Mouse (Mus musculus): ENCODE measurements around the gene Tcf12. TPM values are rescaled to one million over a fixed set of nuclear protein-coding genes. Genes with fewer than 3 reads are reported as not detected.

Tcf12 gene
- total and polyA plus RNA-seq, 3 experiments, result 41.4 to 42.3 (median 41.7) TPM

- Histone ChIP-seq H3K4me1 (ENCODE audit: control insufficient read depth in 1 of 2, insufficient read depth in 2 of 2) (peaks cover 6 to 16% of the 10 kb centered on the region in 2 experiments), H3K9ac (ENCODE audit: insufficient read depth, low read depth) (no peak overlapping the region), H3K27me3 (replicated peaks) (no peaks in the 10 kb centered on the region), H3K36me3 (replicated peaks in 1 of 2; ENCODE audit: control insufficient read depth in 1 of 2, insufficient read depth in 1 of 2, low read length in 1 of 2) (no peaks in the 10 kb centered on the region), H3K4me2 (ENCODE audit: insufficient read depth, low read depth, poor library complexity, severe bottlenecking) (no peak overlapping the region), H3K9me3 (replicated peaks; ENCODE audit: low read length) (no peaks in the 10 kb centered on the region), H3K27ac (ENCODE audit: insufficient read depth, low read depth) (no peak overlapping the region), H3K4me3 (replicated peaks in 1 of 3; ENCODE audit: low read depth in 2 of 3, low read length in 2 of 3, poor library complexity in 1 of 3) (no peak overlapping the region), H3K79me2 (replicated peaks; ENCODE audit: control insufficient read depth, extremely low read depth, insufficient read depth, poor library complexity, severe bottlenecking) (peaks cover 11% of the 10 kb centered on the region)
- TF ChIP-seq JUND (conservative IDR thresholded peaks at IDR 0.05; ENCODE audit: low read depth, low read length) (no peak), MYC (IDR thresholded peaks at IDR 0.05; ENCODE audit: low read depth, low read length) (0 out of 2 replicates have a peak, but pooled peaks have one; percentile 21)
- in situ Hi-C loops (cut with MboI; ENCODE audit: low pct_ligation_motif_present, low pct_unique_long_range_greater_than_20kb, low sequenced_read_pairs) (no loop called here), dilution Hi-C loops (cut with MboI; ENCODE audit: extremely low pct_ligation_motif_present, extremely low pct_unique_long_range_greater_than_20kb, low sequenced_read_pairs) (no loop called here)
- DNase-seq (ENCODE audit: extremely low read depth), result no peak
Observed at GRCm38 (mm10) chr9:72036257-72036656, 75.4 kb downstream of the Tcf12 start.

GRCm38 (mm10) chr9:72033271-72033670 is 78.4 kb downstream of the Tcf12 start:
- H3K27me3 ChIP-seq (replicated peaks), result no peaks in the 10 kb centered on the region
- H3K4me3 ChIP-seq (replicated peaks in 1 of 3; ENCODE audit: low read depth in 2 of 3, low read length in 2 of 3, poor library complexity in 1 of 3), result no peak overlapping the region
- peaks cover 6 to 16% of the 10 kb centered on the region in 2 experiments for H3K4me1 ChIP-seq (ENCODE audit: control insufficient read depth in 1 of 2, insufficient read depth in 2 of 2)
- dilution Hi-C loops (cut with MboI; ENCODE audit: extremely low pct_ligation_motif_present, extremely low pct_unique_long_range_greater_than_20kb, low sequenced_read_pairs), result no loop called here
- H3K4me2 ChIP-seq (ENCODE audit: insufficient read depth, low read depth, poor library complexity, severe bottlenecking), result no peak overlapping the region
- no peak for DNase-seq (ENCODE audit: extremely low read depth)
- no peaks in the 10 kb centered on the region for H3K36me3 ChIP-seq (replicated peaks in 1 of 2; ENCODE audit: control insufficient read depth in 1 of 2, insufficient read depth in 1 of 2, low read length in 1 of 2)
- no peak for TF ChIP-seq GABPA (IDR thresholded peaks at IDR 0.05; ENCODE audit: insufficient replicate concordance, low read depth, low read length)
- no peak for TF ChIP-seq ZKSCAN1 (IDR thresholded peaks at IDR 0.05; ENCODE audit: borderline replicate concordance, low read depth, low read length)
- TF ChIP-seq USF2 (conservative IDR thresholded peaks at IDR 0.05; ENCODE audit: low read depth, low read length), result no peak
- no peak for TF ChIP-seq HCFC1 (IDR thresholded peaks at IDR 0.05; ENCODE audit: low read depth, low read length)
- no peak for TF ChIP-seq RCOR1 (conservative IDR thresholded peaks at IDR 0.05; ENCODE audit: low read depth, low read length)
- no peak for TF ChIP-seq MAFK (IDR thresholded peaks at IDR 0.05; ENCODE audit: insufficient replicate concordance, low read length)
- no peak for TF ChIP-seq MAX (IDR thresholded peaks at IDR 0.05; ENCODE audit: low read length)
- TF ChIP-seq ZC3H11A (IDR thresholded peaks at IDR 0.05; ENCODE audit: low read depth, low read length), result no peak
- no peak for TF ChIP-seq NRF1 (IDR thresholded peaks at IDR 0.05; ENCODE audit: low read depth, low read length)
- in situ Hi-C loops (cut with MboI; ENCODE audit: low pct_ligation_motif_present, low pct_unique_long_range_greater_than_20kb, low sequenced_read_pairs), result no loop called here
- peaks cover 11% of the 10 kb centered on the region for H3K79me2 ChIP-seq (replicated peaks; ENCODE audit: control insufficient read depth, extremely low read depth, insufficient read depth, poor library complexity, severe bottlenecking)
- no peak overlapping the region for H3K9ac ChIP-seq (ENCODE audit: insufficient read depth, low read depth)
- no peak overlapping the region for H3K27ac ChIP-seq (ENCODE audit: insufficient read depth, low read depth)
- no peaks in the 10 kb centered on the region for H3K9me3 ChIP-seq (replicated peaks; ENCODE audit: low read length)

- in situ Hi-C loops (cut with MboI; ENCODE audit: low pct_ligation_motif_present, low pct_unique_long_range_greater_than_20kb, low sequenced_read_pairs), result no loop called here
- Histone ChIP-seq H3K27ac (ENCODE audit: insufficient read depth, low read depth) (no peak overlapping the region), H3K79me2 (replicated peaks; ENCODE audit: control insufficient read depth, extremely low read depth, insufficient read depth, poor library complexity, severe bottlenecking) (peaks cover 12% of the 10 kb centered on the region), H3K9ac (ENCODE audit: insufficient read depth, low read depth) (no peak overlapping the region), H3K4me2 (ENCODE audit: insufficient read depth, low read depth, poor library complexity, severe bottlenecking) (no peak overlapping the region), H3K9me3 (replicated peaks; ENCODE audit: low read length) (no peaks in the 10 kb centered on the region), H3K4me1 (ENCODE audit: control insufficient read depth in 1 of 2, insufficient read depth in 2 of 2) (peaks cover 6 to 11% of the 10 kb centered on the region in 2 experiments), H3K36me3 (replicated peaks in 1 of 2; ENCODE audit: control insufficient read depth in 1 of 2, insufficient read depth in 1 of 2, low read length in 1 of 2) (no peaks in the 10 kb centered on the region), H3K27me3 (replicated peaks) (no peaks in the 10 kb centered on the region), H3K4me3 (replicated peaks in 1 of 3; ENCODE audit: low read depth in 2 of 3, low read length in 2 of 3, poor library complexity in 1 of 3) (no peak overlapping the region)
- dilution Hi-C loops (cut with MboI; ENCODE audit: extremely low pct_ligation_motif_present, extremely low pct_unique_long_range_greater_than_20kb, low sequenced_read_pairs), result no loop called here
- no peak for DNase-seq (ENCODE audit: extremely low read depth)
- TF ChIP-seq NELFE (IDR thresholded peaks at IDR 0.05; ENCODE audit: low read depth, low read length), result no peak
- TF ChIP-seq MYC (IDR thresholded peaks at IDR 0.05; ENCODE audit: low read depth, low read length), result no peak
- no peak for TF ChIP-seq GABPA (IDR thresholded peaks at IDR 0.05; ENCODE audit: insufficient replicate concordance, low read depth, low read length)
- TF ChIP-seq CTCF (conservative IDR thresholded peaks at IDR 0.05 in 1 of 2, IDR thresholded peaks at IDR 0.05 in 1 of 2; ENCODE audit: low read depth in 2 of 2, low read length in 2 of 2), result no peak
Observed at GRCm38 (mm10) chr9:72030274-72030673, 81.4 kb downstream of the Tcf12 start.

Measured in CH12.LX (cell line).